Mouse (Mus musculus) neural tube, embryonic 13.5 days (tissue): ENCODE measurements around the gene Calhm2. TPM values are rescaled to one million over a fixed set of nuclear protein-coding genes. Genes with fewer than 3 reads are reported as not detected.

Source experiments
- polyA plus RNA-seq: library from polyadenylated mRNA; unstranded; fragments of >200 nt; fragmentation: Nextera tagmentation; extraction: Ambion mirVana; gene quantifications from 2 replicates; pipeline ENCODE4 v1.2.1, GENCODE M21; 2015

Gene Calhm2
- polyA plus RNA-seq, 1 experiment from 2014 or later: 1.6 TPM

Other genes starting within 250 kb of the Calhm2 start
- gene Ina, start 123.6 kb downstream of the Calhm2 start, polyA plus RNA-seq: 680 and 687 TPM in 2 replicates
- 81.7 and 85.0 TPM in 2 replicates for gene Nt5c2, start 123.1 kb downstream of the Calhm2 start, polyA plus RNA-seq
- gene Pcgf6, start 87.4 kb downstream of the Calhm2 start, polyA plus RNA-seq: 26.9 and 29.1 TPM in 2 replicates
- gene Taf5, start 70.5 kb downstream of the Calhm2 start, polyA plus RNA-seq: 6.8 and 7.2 TPM in 2 replicates
- gene Usmg5, start 47.6 kb downstream of the Calhm2 start, polyA plus RNA-seq: 1,573 and 1,642 TPM in 2 replicates
- 5.1 and 5.7 TPM in 2 replicates for gene Pdcd11, start 47.5 kb downstream of the Calhm2 start, polyA plus RNA-seq
- gene Calhm1, start 6.0 kb upstream of the Calhm2 start, polyA plus RNA-seq: not detected in 2 replicates
- gene Calhm3, start 19.5 kb upstream of the Calhm2 start, polyA plus RNA-seq: not detected in 2 replicates
- gene Neurl1a, start 40.5 kb upstream of the Calhm2 start, polyA plus RNA-seq: 6.1 and 7.6 TPM in 2 replicates